Mouse (Mus musculus): ENCODE results near the gene Pes1. TPM values are rescaled to one million over a fixed set of nuclear protein-coding genes. Genes with fewer than 3 reads are reported as not detected.
A peak's percentile ranks its signal among the peaks of the same experiment; 100 is the strongest.

Gene Pes1
- 52.4 and 55.3 TPM in 2 replicates for polyA plus RNA-seq (2015; fragmentation: Nextera tagmentation; extraction: Ambion mirVana)

DNA sequence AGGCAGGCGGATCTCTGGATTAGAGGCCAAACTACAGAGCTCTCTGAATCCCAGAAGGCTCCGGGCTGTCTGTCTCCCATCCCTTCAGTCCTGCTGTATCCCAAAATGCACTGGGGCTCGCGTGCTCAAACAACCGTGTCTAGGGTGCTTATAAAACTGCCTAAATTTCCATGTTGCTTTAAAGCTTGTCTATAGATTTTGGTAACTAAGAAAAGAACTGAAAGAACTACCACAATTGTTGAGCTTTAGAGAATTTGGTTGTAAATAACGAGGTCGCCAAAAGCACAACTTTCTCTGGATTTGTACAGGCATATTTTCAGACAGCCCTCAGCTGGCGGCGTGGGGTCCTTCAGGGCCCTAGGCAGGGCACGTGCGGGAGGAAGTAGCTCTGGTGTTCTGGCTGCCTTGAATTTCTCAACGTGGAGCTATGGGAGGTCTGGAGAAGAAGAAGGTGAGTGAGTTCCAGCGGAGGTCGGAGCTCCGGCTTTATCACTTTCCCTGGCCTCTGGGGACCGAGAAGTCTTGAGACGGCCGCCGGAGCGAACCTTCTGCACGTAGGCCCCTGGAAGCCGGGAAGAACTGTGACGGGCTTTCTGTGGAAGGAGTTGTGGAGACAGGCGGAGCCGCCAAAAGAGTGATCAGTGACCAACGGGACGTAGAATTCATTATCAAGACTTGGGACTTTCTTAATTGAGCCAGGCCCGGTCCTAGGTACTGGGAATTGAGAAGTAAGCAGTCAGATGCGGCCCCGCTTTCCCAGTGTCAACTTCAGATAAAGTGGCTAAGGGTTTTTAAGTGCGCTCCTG, at the start of gene Pes1:
Gene Pes1, plus strand, starts transcription at position 366 of the 806 bp plus-strand sequence.
- Histone ChIP-seq H3K9me3 (ENCODE audit: control insufficient read depth, low read length) (no peaks in the 10 kb centered on the region), H3K4me3 (ENCODE audit: low read length) (peak within 1 kb of the TSS; percentile 83), H3K36me3 (ENCODE audit: control insufficient read depth, insufficient read depth, low read length) (peaks cover 3% of the 10 kb centered on the region), H3K27me3 (replicated peaks; ENCODE audit: control insufficient read depth, insufficient read depth, low read length) (no peaks in the 10 kb centered on the region), H3K4me2 (ENCODE audit: low read length) (peak within 1 kb of the TSS; percentile 63), H3K4me1 (ENCODE audit: control insufficient read depth, insufficient read depth, low read depth, low read length) (peaks cover 19% of the 10 kb centered on the region), H3K27ac (ENCODE audit: low read depth, low read length) (peak within 1 kb of the TSS; percentile 55), H3K9ac (ENCODE audit: low read depth, low read length) (peak within 1 kb of the TSS; percentile 83)
- ATAC-seq, result peak; percentile 96
- WGBS, result under 1% methylated on average over 31 of the region's 31 CpGs

DNA sequence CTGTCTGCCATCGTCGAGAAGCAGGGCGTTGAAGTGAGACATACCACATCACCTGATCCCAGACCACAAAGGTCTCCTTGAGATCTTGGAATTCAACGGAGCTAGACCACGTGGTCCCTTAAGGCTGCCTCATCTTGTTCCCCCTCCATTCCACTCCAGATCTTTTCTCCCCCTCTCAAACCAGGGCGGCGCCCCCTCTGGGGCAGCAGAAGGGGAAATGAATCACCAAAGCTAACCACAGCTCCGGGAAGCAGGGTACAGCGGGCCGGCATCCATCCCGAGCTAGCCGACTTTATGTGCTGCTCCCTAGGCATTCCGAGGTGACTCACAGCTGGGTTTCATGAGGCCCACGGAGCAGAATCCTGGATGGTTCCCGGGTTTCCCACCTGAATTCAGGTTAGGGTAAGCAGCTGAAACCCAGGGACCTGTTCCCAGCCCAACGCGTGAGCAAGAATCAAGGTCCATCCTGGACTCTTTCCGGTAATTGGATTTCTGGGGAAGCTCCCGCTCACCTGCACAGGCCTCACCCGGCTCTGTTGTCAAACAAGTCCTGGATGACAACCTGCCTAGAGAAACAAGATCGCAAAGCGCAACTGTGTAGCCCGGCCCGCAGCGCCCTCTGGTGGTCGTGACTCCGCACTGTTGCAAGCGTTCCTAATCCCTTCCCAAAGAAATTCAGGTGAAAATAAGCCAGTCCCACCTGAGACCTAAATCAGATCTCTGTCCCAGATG, 49.5 kb upstream of the Pes1 start, which contains the start of gene Slc35e4:
Gene Slc35e4, minus strand, starts transcription at position 556 of the 732 bp plus-strand sequence.
- H3K36me3 ChIP-seq (ENCODE audit: control insufficient read depth, insufficient read depth, low read length), result no peaks in the 10 kb centered on the region
- peak within 1 kb of the TSS; percentile 88 for H3K27ac ChIP-seq (ENCODE audit: low read depth, low read length)
- H3K9me3 ChIP-seq (ENCODE audit: control insufficient read depth, low read length), result no peaks in the 10 kb centered on the region
- peak within 1 kb of the TSS; percentile 78 for H3K4me3 ChIP-seq (ENCODE audit: low read length)
- peak within 1 kb of the TSS; percentile 79 for H3K9ac ChIP-seq (ENCODE audit: low read depth, low read length)
- peaks cover 40% of the 10 kb centered on the region for H3K4me1 ChIP-seq (ENCODE audit: control insufficient read depth, insufficient read depth, low read depth, low read length)
- no peaks in the 10 kb centered on the region for H3K27me3 ChIP-seq (replicated peaks; ENCODE audit: control insufficient read depth, insufficient read depth, low read length)
- peak within 1 kb of the TSS; percentile 94 for H3K4me2 ChIP-seq (ENCODE audit: low read length)
- peak; percentile 72 for ATAC-seq
- under 1% methylated on average over 28 of the region's 28 CpGs for WGBS

DNA sequence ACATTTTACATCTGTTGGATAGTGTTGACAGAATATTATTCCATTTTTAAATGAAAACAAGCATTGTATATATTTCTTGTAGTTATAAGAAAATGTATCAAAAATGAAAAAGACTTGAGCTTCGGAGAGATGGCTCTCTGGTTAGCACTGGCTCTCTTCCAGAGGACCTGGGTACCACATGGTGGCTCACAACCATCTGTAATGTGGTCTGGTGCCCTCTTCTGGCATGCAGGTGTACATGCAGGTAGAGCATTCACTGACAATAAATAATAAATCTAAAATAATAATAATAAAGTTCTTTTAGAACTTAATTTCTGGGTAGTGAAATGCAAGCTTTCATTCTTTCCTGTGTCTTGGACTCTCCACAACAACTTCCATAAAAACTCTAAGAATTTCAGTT, 45.0 kb upstream of the Pes1 start:
- no peaks in the 10 kb centered on the region for H3K27me3 ChIP-seq (replicated peaks; ENCODE audit: control insufficient read depth, insufficient read depth, low read length)
- ATAC-seq, result no peak
- H3K27ac ChIP-seq (ENCODE audit: low read depth, low read length), result no peak overlapping the region
- no peak overlapping the region for H3K4me3 ChIP-seq (ENCODE audit: low read length)
- no peak overlapping the region for H3K4me2 ChIP-seq (ENCODE audit: low read length)
- H3K36me3 ChIP-seq (ENCODE audit: control insufficient read depth, insufficient read depth, low read length), result no peaks in the 10 kb centered on the region; the same call in 1 of the 2 replicates
- H3K9me3 ChIP-seq (ENCODE audit: control insufficient read depth, low read length), result no peaks in the 10 kb centered on the region
- H3K9ac ChIP-seq (ENCODE audit: low read depth, low read length), result no peak overlapping the region
- WGBS, result 62% methylated on average over 1 of the region's 1 CpGs
- H3K4me1 ChIP-seq (ENCODE audit: control insufficient read depth, insufficient read depth, low read depth, low read length), result peaks cover 5% of the 10 kb centered on the region; the same call in 1 of the 2 replicates

DNA sequence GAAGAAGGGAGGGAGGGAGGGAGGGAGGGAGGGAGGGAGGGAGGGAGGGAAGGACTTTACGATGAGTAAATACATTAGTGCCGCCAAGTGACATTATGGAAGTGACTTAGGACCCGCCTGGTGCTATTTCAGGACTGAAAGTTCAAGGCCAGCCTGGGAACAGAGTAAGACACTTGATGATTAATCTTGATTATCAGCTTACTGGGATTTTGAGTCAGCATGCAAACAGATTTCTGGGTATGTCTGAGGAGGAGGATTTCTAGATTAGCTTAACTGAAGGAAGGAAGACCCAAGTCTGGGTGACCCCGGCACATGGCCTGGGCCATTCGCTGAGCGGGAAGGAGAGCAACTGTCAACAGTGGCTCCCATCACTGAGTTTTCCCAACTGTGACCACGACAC, 43.3 kb upstream of the Pes1 start:
- no peaks in the 10 kb centered on the region; the same call in 1 of the 2 replicates for H3K36me3 ChIP-seq (ENCODE audit: control insufficient read depth, insufficient read depth, low read length)
- ATAC-seq, result no peak
- no peaks in the 10 kb centered on the region for H3K4me1 ChIP-seq (ENCODE audit: control insufficient read depth, insufficient read depth, low read depth, low read length)
- WGBS, result 90% methylated on average over 7 of the region's 7 CpGs
- no peaks in the 10 kb centered on the region for H3K27me3 ChIP-seq (replicated peaks; ENCODE audit: control insufficient read depth, insufficient read depth, low read length)
- H3K27ac ChIP-seq (ENCODE audit: low read depth, low read length), result no peak overlapping the region
- H3K9me3 ChIP-seq (ENCODE audit: control insufficient read depth, low read length), result no peaks in the 10 kb centered on the region
- no peak overlapping the region for H3K4me2 ChIP-seq (ENCODE audit: low read length)
- no peak overlapping the region for H3K9ac ChIP-seq (ENCODE audit: low read depth, low read length)
- no peak overlapping the region for H3K4me3 ChIP-seq (ENCODE audit: low read length)

DNA sequence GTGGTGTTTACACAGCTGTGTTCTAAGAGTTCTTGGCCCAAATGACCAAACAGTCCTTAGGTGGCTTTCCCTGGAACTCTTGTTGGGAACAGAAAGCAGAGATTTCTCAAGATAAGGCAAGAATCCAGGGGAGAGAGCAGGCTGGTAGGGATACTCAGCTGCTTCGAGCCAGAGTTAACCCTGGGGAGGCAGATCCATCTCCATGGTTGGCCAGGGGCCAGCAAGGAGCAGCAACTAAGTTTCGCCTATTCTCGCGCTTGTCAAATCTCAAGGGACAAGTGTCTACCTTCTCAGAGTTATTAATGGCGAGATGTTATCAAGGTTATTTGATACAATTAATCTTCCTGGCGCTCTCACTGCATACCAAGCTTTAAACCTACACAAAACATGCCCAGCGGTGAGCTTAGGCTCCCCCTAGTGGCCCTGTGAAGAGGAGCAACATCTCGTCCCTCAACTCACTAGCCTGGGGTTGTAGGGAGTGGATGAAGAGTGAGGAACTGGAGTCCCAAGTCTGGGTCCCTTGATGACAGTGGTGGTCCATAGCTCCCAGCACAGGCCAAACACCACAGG, 42.4 kb upstream of the Pes1 start:
- Histone ChIP-seq H3K9me3 (ENCODE audit: control insufficient read depth, low read length) (no peaks in the 10 kb centered on the region), H3K4me1 (ENCODE audit: control insufficient read depth, insufficient read depth, low read depth, low read length) (no peaks in the 10 kb centered on the region), H3K36me3 (ENCODE audit: control insufficient read depth, insufficient read depth, low read length) (no peaks in the 10 kb centered on the region; the same call in 1 of the 2 replicates), H3K4me2 (ENCODE audit: low read length) (0 out of 2 replicates have a peak overlapping the region, but pooled peaks have one; percentile 8), H3K27ac (ENCODE audit: low read depth, low read length) (no peak overlapping the region), H3K4me3 (ENCODE audit: low read length) (no peak overlapping the region), H3K9ac (ENCODE audit: low read depth, low read length) (no peak overlapping the region), H3K27me3 (replicated peaks; ENCODE audit: control insufficient read depth, insufficient read depth, low read length) (no peaks in the 10 kb centered on the region)
- WGBS, result 28% methylated on average over 8 of the region's 8 CpGs
- 0 out of 2 replicates have a peak, but pooled peaks have one; percentile 40 for ATAC-seq

DNA sequence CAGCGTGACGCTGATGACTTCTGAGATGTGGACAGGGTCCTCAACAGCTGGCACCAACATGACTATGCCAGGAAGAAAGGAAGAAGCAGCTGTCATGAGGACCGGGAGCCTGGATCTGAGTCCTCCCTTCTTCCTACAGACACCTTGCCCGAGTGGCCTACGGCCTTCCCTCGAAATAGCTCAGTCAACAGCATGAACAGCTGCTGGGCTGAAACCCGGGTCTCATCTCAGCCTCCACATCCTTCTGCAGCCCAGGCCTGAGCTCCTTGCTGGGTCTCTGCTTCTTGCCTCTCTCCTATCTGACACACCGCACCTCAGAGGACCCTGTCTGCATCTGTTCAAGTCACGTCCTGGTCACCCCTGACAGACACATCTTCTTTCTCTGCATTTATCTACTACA, 41.7 kb upstream of the Pes1 start:
- Histone ChIP-seq H3K4me2 (ENCODE audit: low read length) (no peak overlapping the region), H3K4me3 (ENCODE audit: low read length) (no peak overlapping the region), H3K27me3 (replicated peaks; ENCODE audit: control insufficient read depth, insufficient read depth, low read length) (no peaks in the 10 kb centered on the region), H3K36me3 (ENCODE audit: control insufficient read depth, insufficient read depth, low read length) (no peaks in the 10 kb centered on the region; the same call in 1 of the 2 replicates), H3K4me1 (ENCODE audit: control insufficient read depth, insufficient read depth, low read depth, low read length) (no peaks in the 10 kb centered on the region), H3K9ac (ENCODE audit: low read depth, low read length) (no peak overlapping the region), H3K9me3 (ENCODE audit: control insufficient read depth, low read length) (no peaks in the 10 kb centered on the region), H3K27ac (ENCODE audit: low read depth, low read length) (no peak overlapping the region)
- no peak for ATAC-seq
- WGBS, result 93% methylated on average over 9 of the region's 9 CpGs

DNA sequence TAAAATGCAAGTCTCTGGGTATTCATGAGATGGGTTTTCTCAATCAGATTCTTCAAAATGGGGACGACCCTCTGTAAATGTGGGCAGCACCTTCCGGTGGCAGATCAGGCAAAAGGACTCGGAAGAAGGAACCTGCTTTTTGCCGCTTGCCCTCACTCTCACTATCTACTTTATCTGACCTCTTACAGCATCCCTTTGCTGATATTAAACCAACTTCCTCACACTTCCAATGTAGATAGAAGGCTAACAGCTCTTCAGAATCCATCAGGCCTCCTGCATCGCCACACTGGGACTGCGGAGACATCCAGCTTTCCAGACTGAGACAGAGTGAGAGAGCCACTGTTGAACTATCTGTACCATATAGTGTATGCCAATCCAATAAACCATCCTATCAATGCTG, 41.0 kb upstream of the Pes1 start:
- ATAC-seq, result no peak
- H3K9me3 ChIP-seq (ENCODE audit: control insufficient read depth, low read length), result no peaks in the 10 kb centered on the region
- no peak overlapping the region for H3K4me2 ChIP-seq (ENCODE audit: low read length)
- WGBS, result 95% methylated on average over 6 of the region's 6 CpGs
- H3K27ac ChIP-seq (ENCODE audit: low read depth, low read length), result no peak overlapping the region
- no peak overlapping the region for H3K4me3 ChIP-seq (ENCODE audit: low read length)
- H3K27me3 ChIP-seq (replicated peaks; ENCODE audit: control insufficient read depth, insufficient read depth, low read length), result no peaks in the 10 kb centered on the region
- no peaks in the 10 kb centered on the region; the same call in 1 of the 2 replicates for H3K36me3 ChIP-seq (ENCODE audit: control insufficient read depth, insufficient read depth, low read length)
- no peaks in the 10 kb centered on the region for H3K4me1 ChIP-seq (ENCODE audit: control insufficient read depth, insufficient read depth, low read depth, low read length)
- H3K9ac ChIP-seq (ENCODE audit: low read depth, low read length), result no peak overlapping the region

DNA sequence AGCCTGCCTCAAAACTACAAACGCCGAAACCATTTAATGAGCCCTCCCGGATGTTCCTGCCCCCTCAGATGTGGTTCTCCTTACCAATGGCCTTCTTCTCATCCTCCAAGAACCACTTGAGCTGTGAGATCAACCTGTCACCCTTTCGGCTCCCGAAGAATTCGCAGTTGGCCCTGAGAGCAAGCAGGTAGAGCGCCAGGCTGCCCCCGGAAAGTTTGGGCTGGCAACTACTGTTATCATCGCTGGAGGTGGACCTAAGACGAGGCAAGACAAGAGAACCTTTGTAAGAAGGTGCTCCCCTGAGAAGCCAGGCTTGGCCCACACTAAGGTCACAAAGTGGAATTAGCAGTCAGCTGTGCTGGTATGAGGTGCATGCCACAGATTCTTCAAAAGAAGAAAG, 37.9 kb upstream of the Pes1 start:
- H3K36me3 ChIP-seq (ENCODE audit: control insufficient read depth, insufficient read depth, low read length), result no peaks in the 10 kb centered on the region; the same call in 1 of the 2 replicates
- H3K27ac ChIP-seq (ENCODE audit: low read depth, low read length), result no peak overlapping the region
- no peak overlapping the region for H3K4me2 ChIP-seq (ENCODE audit: low read length)
- H3K4me3 ChIP-seq (ENCODE audit: low read length), result no peak overlapping the region
- H3K9me3 ChIP-seq (ENCODE audit: control insufficient read depth, low read length), result no peaks in the 10 kb centered on the region
- ATAC-seq, result no peak
- no peaks in the 10 kb centered on the region for H3K27me3 ChIP-seq (replicated peaks; ENCODE audit: control insufficient read depth, insufficient read depth, low read length)
- H3K4me1 ChIP-seq (ENCODE audit: control insufficient read depth, insufficient read depth, low read depth, low read length), result peaks cover 2% of the 10 kb centered on the region
- no peak overlapping the region for H3K9ac ChIP-seq (ENCODE audit: low read depth, low read length)
- 92% methylated on average over 10 of the region's 10 CpGs for WGBS

DNA sequence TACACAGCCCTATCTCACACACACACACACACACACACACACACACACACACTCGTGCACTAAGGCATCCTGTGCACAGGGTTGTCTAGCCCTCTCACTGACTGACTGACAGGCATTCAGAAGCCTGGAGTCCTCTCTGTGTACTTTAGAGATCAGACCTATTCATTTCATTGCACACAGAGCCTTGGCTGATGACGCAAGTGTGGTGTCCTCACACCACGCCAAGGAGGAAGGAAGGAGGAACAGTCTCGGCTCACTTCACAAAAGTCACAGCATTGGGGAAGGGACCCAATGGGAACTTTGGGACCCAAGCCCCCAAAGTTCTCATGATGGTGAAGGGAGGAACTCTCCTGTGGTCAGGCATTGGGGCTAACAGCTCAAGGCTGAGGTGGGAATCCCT, 33.8 kb upstream of the Pes1 start:
- Histone ChIP-seq H3K27me3 (replicated peaks; ENCODE audit: control insufficient read depth, insufficient read depth, low read length) (no peaks in the 10 kb centered on the region), H3K9me3 (ENCODE audit: control insufficient read depth, low read length) (no peaks in the 10 kb centered on the region)
- 80% methylated on average over 4 of the region's 4 CpGs for WGBS

More for the DNA sequence above, 33.8 kb upstream of the Pes1 start:
- Histone ChIP-seq H3K4me2 (ENCODE audit: low read length) (no peak overlapping the region), H3K4me3 (ENCODE audit: low read length) (no peak overlapping the region), H3K36me3 (ENCODE audit: control insufficient read depth, insufficient read depth, low read length) (no peaks in the 10 kb centered on the region), H3K9ac (ENCODE audit: low read depth, low read length) (no peak overlapping the region), H3K27ac (ENCODE audit: low read depth, low read length) (no peak overlapping the region), H3K4me1 (ENCODE audit: control insufficient read depth, insufficient read depth, low read depth, low read length) (peaks cover 11% of the 10 kb centered on the region)
- ATAC-seq, result no peak

Measured in hindbrain, embryonic 16.5 days (tissue).